Mouse (Mus musculus): Measurements from ENCODE around the gene Vmn2r113.
"Not testable (repeated sequence)": the region's sequence is repeated elsewhere in the genome, so short reads cannot be mapped to it uniquely, and the experiment has no call there.

Vmn2r113 gene

GRCm38 (mm10) chr17:22942684-22943083, at the start of gene Vmn2r113:
Gene Vmn2r113, plus strand, starts transcription at chr17:22942984.
- not testable (repeated sequence) for DNase-seq

Measured in thymus, postnatal 4 days (tissue).